Mouse (Mus musculus) heart, postnatal 0 days (tissue): ENCODE measurements around the gene Nacc2. TPM values are rescaled to one million over a fixed set of nuclear protein-coding genes. Genes with fewer than 3 reads are reported as not detected.

Source experiments
- ATAC-seq: fragments of 200-750 bp; cut with Nextera tagmentation; 2 replicates; pipeline ENCODE4 v1.8.0; 2017; ENCODE audit warnings: low read depth, moderate number of reproducible peaks, moderate library complexity; ENCODE audit not compliant: insufficient read depth
- DNase-seq: peaks from one replicate; pipeline ENCODE4 v3.0.0-alpha.2; 2016; ENCODE audit warnings: low spot score
- H3K27ac ChIP-seq: fragments of 300-500 bp; sonication (generic); 2 replicates; pipeline ENCODE4 v1.5.1; 2014; ENCODE audit warnings: low read depth, mild to moderate bottlenecking
- H3K27me3 ChIP-seq: fragments of 300-500 bp; sonication (generic); 2 replicates; pipeline ENCODE4 v1.6.1; 2014; ENCODE audit warnings: low read length, mixed read lengths; ENCODE audit not compliant: control insufficient read depth, insufficient read depth
- H3K36me3 ChIP-seq: fragments of 300-500 bp; sonication (generic); replicated peaks from 2 replicates; pipeline ENCODE4 v1.6.1; 2014; ENCODE audit warnings: low read length, mixed read lengths; ENCODE audit not compliant: control insufficient read depth, insufficient read depth
- H3K4me1 ChIP-seq: fragments of 300-500 bp; sonication (generic); 2 replicates; pipeline ENCODE4 v1.6.1; 2014; ENCODE audit warnings: antibody characterized with exemption; ENCODE audit not compliant: control insufficient read depth, insufficient read depth
- H3K4me2 ChIP-seq: fragments of 300-500 bp; sonication (generic); 2 replicates; pipeline ENCODE4 v1.6.1; 2014; ENCODE audit warnings: low read depth, mild to moderate bottlenecking, low read length, moderate library complexity
- H3K4me3 ChIP-seq: fragments of 300-500 bp; sonication (generic); 2 replicates; pipeline ENCODE4 v1.5.1; 2014; ENCODE audit warnings: low read depth, low read length
- H3K9ac ChIP-seq: fragments of 300-500 bp; sonication (generic); replicated peaks from 2 replicates; pipeline ENCODE4 v1.6.1; 2014; ENCODE audit warnings: low read depth, low read length, mixed read lengths
- H3K9me3 ChIP-seq: fragments of 300-500 bp; sonication (generic); replicated peaks from 2 replicates; pipeline ENCODE4 v1.6.1; 2016; ENCODE audit warnings: low read length; ENCODE audit not compliant: control insufficient read depth
- EP300 ChIP-seq: IDR thresholded peaks from 2 replicates; pipeline ENCODE4 v1.6.1; 2016; ENCODE audit warnings: antibody characterized with exemption, low read depth
- WGBS: fragments of 180-500 bp; shearing (Covaris S2); extraction: QIAGEN DNeasy Blood & Tissue Kit; methylation state at CpG from one replicate; pipeline ENCODE4 v1.1.7; 2014; 5-methylcytosine and 5-hydroxymethylcytosine counted together
- polyA plus RNA-seq: library from polyadenylated mRNA; unstranded; fragments of >200 nt; fragmentation: Nextera tagmentation; extraction: Ambion mirVana; gene quantifications from 2 replicates; pipeline ENCODE4 v1.2.1, GENCODE M21; 2015
- total RNA-seq: library from RNA; depleted of rRNA; stranded (reverse); fragments of >200 nt; gene quantifications from 2 replicates; pipeline ENCODE4 v1.2.3, GENCODE M21; 2014; ENCODE audit warnings: low replicate concordance; rRNA removed

Gene Nacc2
- total and polyA plus RNA-seq, 2 experiments from 2014 or later, result 6.9 to 20.6 TPM

- Histone ChIP-seq H3K36me3 (peaks cover 97% of the 10 kb centered on the region), H3K4me2 (no peak overlapping the region), H3K9ac (no peak overlapping the region), H3K27ac (no peak overlapping the region), H3K27me3 (no peaks in the 10 kb centered on the region), H3K4me3 (no peak overlapping the region), H3K9me3 (no peaks in the 10 kb centered on the region), H3K4me1 (no peaks in the 10 kb centered on the region)
- TF ChIP-seq EP300, result no peak
- ATAC-seq, result no peak
- DNase-seq, result no peak
- 70% methylated on average over 1 of the region's 1 CpGs for WGBS
Measured at GRCm38 (mm10) chr2:26011420-26011819, 111.6 kb downstream of the Nacc2 start.

Other genes with a start within 250 kb of the Nacc2 start
- gene Camsap1, start 139.9 kb downstream of the Nacc2 start, total RNA-seq, result 8.9 and 12.7 TPM in 2 replicates
- gene Camsap1, start 139.9 kb downstream of the Nacc2 start, polyA plus RNA-seq, result 5.7 TPM in 2 replicates
- 99.4 and 120 TPM in 2 replicates for gene Ubac1, start 101.5 kb downstream of the Nacc2 start, total RNA-seq
- 119 and 120 TPM in 2 replicates for gene Ubac1, start 101.5 kb downstream of the Nacc2 start, polyA plus RNA-seq
- gene Lhx3, start 85.1 kb upstream of the Nacc2 start, total RNA-seq, result not detected in 2 replicates
- gene Lhx3, start 85.1 kb upstream of the Nacc2 start, polyA plus RNA-seq, result not detected in 2 replicates
- 8.5 and 15.3 TPM in 2 replicates for gene Qsox2, start 114.3 kb upstream of the Nacc2 start, total RNA-seq
- 7.5 and 8.2 TPM in 2 replicates for gene Qsox2, start 114.3 kb upstream of the Nacc2 start, polyA plus RNA-seq
- gene Ccdc187, start 171.3 kb upstream of the Nacc2 start, total RNA-seq, result 0.61 and 0.97 TPM in 2 replicates
- gene Ccdc187, start 171.3 kb upstream of the Nacc2 start, polyA plus RNA-seq, result 0.04 TPM in 2 replicates
- gene Gpsm1, start 192.3 kb upstream of the Nacc2 start, total RNA-seq, result 577 and 610 TPM in 2 replicates
- gene Gpsm1, start 192.3 kb upstream of the Nacc2 start, polyA plus RNA-seq, result 146 and 148 TPM in 2 replicates
- 20.2 and 23.0 TPM in 2 replicates for gene Dnlz, start 228.9 kb upstream of the Nacc2 start, total RNA-seq
- 17.0 and 18.6 TPM in 2 replicates for gene Dnlz, start 228.9 kb upstream of the Nacc2 start, polyA plus RNA-seq
- gene Card9, start 237.7 kb upstream of the Nacc2 start, total RNA-seq, result 1.5 TPM in 1 of 2 replicates, not detected in the other
- gene Card9, start 237.7 kb upstream of the Nacc2 start, polyA plus RNA-seq, result 0.18 and 0.31 TPM in 2 replicates